ENCODE assay signal across 12 mouse cellular contexts in the genomic region with DNA sequence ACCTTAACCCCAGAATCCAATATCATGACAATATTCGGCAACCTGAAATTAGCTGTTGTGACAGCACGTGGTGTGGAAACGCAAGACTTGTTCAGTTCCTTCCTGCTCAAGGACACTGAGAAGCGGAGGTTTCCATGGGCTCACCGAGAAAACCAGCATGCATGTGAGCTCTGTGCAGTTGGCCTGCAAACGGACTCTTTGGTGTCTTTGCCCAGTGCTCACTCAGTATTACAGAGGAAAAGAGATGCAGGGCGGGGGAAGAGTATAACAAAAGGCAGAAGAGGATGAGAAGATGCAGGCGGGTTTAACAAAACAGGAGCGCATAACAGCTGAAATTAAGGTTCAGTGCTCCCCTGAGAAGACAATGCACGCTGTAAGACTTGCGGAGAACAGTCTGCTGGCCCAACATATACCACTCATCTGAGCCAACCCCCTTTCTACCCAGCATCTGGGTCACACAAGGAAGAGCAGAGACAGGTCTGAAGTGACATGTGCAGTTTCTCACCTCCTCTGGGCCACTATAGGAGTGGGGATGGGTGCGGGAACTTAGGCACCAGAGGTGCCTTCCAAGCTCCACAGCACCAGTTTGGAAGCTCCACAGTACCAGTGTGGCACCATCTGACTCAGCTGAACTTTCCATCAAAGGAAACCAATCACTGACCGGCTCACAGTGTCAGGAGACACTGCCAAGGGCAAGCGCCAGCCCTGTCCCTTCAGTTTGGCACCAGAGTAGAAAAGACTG.
A peak's percentile ranks its signal among the peaks of the same experiment; 100 is the strongest.
DNase-seq lines count a peak whose midpoint lies in the region; ATAC-seq and TF ChIP-seq lines count a peak whose summit lies in the region.
"Had no signal": no experiment of that assay in that cellular context is flagged by ENCODE, and none has a peak within 500 bp of the region (broad histone marks: within the 10 kb centered on the region; RNA-seq: fewer than 3 reads in every experiment).

No protein-coding gene starts in this region.

- peak; percentile 27; the same call in 1 of the 2 replicates for ATAC-seq in hindbrain, embryonic 14.5 days (ENCODE audit: low FRiP score)
- ATAC-seq in midbrain, postnatal 0 days (ENCODE audit: low FRiP score): peak; percentile 68

- TF ChIP-seq CTCF in cerebellum, adult 2 months (IDR thresholded peaks at IDR 0.05; ENCODE audit: borderline replicate concordance, insufficient read depth, low read depth, low read length): no peak
- TF ChIP-seq CTCF in midbrain, postnatal 0 days (IDR thresholded peaks at IDR 0.05): no peak

- H3K4me3 ChIP-seq in cerebellum, adult 2 months (replicated peaks; ENCODE audit: insufficient read depth, low read depth, low read length): no peak overlapping the region
- no peak overlapping the region for H3K4me3 ChIP-seq in hindbrain, embryonic 14.5 days (replicated peaks; ENCODE audit: low read length)
- H3K4me3 ChIP-seq in midbrain, postnatal 0 days (ENCODE audit: low read depth, low read length): no peak overlapping the region
- H3K4me3 ChIP-seq: heart, embryonic 12.5 days; neural tube, embryonic 12.5 days had no signal

- peaks cover 6% of the 10 kb centered on the region; the same call in 1 of the 2 replicates for H3K4me1 ChIP-seq in cerebellum, adult 2 months (ENCODE audit: control insufficient read depth, insufficient read depth, low read length)
- peaks cover 20% of the 10 kb centered on the region for H3K4me1 ChIP-seq in hindbrain, embryonic 14.5 days (replicated peaks; ENCODE audit: control insufficient read depth, insufficient read depth, low read length)
- H3K4me1 ChIP-seq in midbrain, postnatal 0 days (ENCODE audit: insufficient read depth, low read length): peaks cover 11% of the 10 kb centered on the region; the same call in 1 of the 2 replicates
- H3K4me1 ChIP-seq: heart, embryonic 12.5 days had no signal

- no peak for TF ChIP-seq POLR2A in cerebellum, adult 2 months (IDR thresholded peaks at IDR 0.05; ENCODE audit: borderline replicate concordance, insufficient read depth, low read length)

- 53% methylated on average over 14 of the region's 14 CpGs for WGBS in cerebellum, adult 2 months
- 56% methylated on average over 14 of the region's 14 CpGs for WGBS in hindbrain, embryonic 14.5 days
- 54% methylated on average over 14 of the region's 14 CpGs for WGBS in midbrain, postnatal 0 days

- H3K4me2 ChIP-seq in hindbrain, embryonic 14.5 days (replicated peaks): no peak overlapping the region
- H3K4me2 ChIP-seq in midbrain, postnatal 0 days (ENCODE audit: low read depth, low read length, poor library complexity, severe bottlenecking): no peak overlapping the region
- H3K4me2 ChIP-seq: heart, embryonic 12.5 days; neural tube, embryonic 12.5 days had no signal

- H3K27me3 ChIP-seq in cerebellum, adult 2 months (ENCODE audit: control insufficient read depth, insufficient read depth, low read length): no peaks in the 10 kb centered on the region
- no peaks in the 10 kb centered on the region for H3K27me3 ChIP-seq in hindbrain, embryonic 14.5 days (ENCODE audit: control insufficient read depth, insufficient read depth, low read length)
- no peaks in the 10 kb centered on the region for H3K27me3 ChIP-seq in midbrain, postnatal 0 days (ENCODE audit: insufficient read depth, low read length)
- H3K27me3 ChIP-seq: heart, embryonic 12.5 days; neural tube, embryonic 12.5 days had no signal

- DNase-seq in layer of hippocampus, adult 11-12 months (ENCODE audit: low spot score): peak; percentile 7
- no peak for DNase-seq in layer of hippocampus, adult 9-11 months
- peak; percentile 54 to 76 for DNase-seq in cerebellum, adult 2 months
- DNase-seq in hindbrain, embryonic 14.5 days (ENCODE audit: low spot score): no peak
- peak; percentile 64 for DNase-seq in midbrain, postnatal 0 days (ENCODE audit: low spot score)
- DNase-seq in embryo, embryonic 11 days: no peak
- no peak for DNase-seq in embryo, embryonic 10 days (ENCODE audit: low spot score)
- DNase-seq in heart, adult 11 months: no peak
- DNase-seq: kidney, postnatal 14 days had no signal

- H3K36me3 ChIP-seq in hindbrain, embryonic 14.5 days (replicated peaks; ENCODE audit: control insufficient read depth, insufficient read depth): no peaks in the 10 kb centered on the region
- no peaks in the 10 kb centered on the region for H3K36me3 ChIP-seq in midbrain, postnatal 0 days (ENCODE audit: insufficient read depth, low read length)
- H3K36me3 ChIP-seq: heart, embryonic 12.5 days; neural tube, embryonic 12.5 days had no signal

- no peak overlapping the region for H3K9ac ChIP-seq in hindbrain, embryonic 14.5 days
- H3K9ac ChIP-seq in midbrain, postnatal 0 days (replicated peaks; ENCODE audit: low read length, poor library complexity, severe bottlenecking): no peak overlapping the region
- H3K9ac ChIP-seq: heart, embryonic 12.5 days; liver, embryonic 14.5 days; neural tube, embryonic 12.5 days had no signal

- no peak overlapping the region for H3K27ac ChIP-seq in cerebellum, adult 2 months (ENCODE audit: insufficient read depth, low read length)
- H3K27ac ChIP-seq in hindbrain, embryonic 14.5 days: no peak overlapping the region
- H3K27ac ChIP-seq in midbrain, postnatal 0 days (ENCODE audit: low read depth, low read length): no peak overlapping the region; the same call in 1 of the 2 replicates
- H3K27ac ChIP-seq: liver, embryonic 14.5 days; neural tube, embryonic 12.5 days had no signal

- H3K9me3 ChIP-seq in hindbrain, embryonic 14.5 days (ENCODE audit: control insufficient read depth, low read length): no peaks in the 10 kb centered on the region
- H3K9me3 ChIP-seq in midbrain, postnatal 0 days (ENCODE audit: low read length): no peaks in the 10 kb centered on the region
- H3K9me3 ChIP-seq: heart, embryonic 12.5 days; neural tube, embryonic 12.5 days had no signal

Comparison
In these comparisons a context has a peak if more than half of its experiments do, and no peak if none do; other contexts are left out.
1. DNase-seq: peak in layer of hippocampus, adult 11-12 months (single experiment), cerebellum, adult 2 months (2 of 2) and midbrain, postnatal 0 days (single experiment); none in layer of hippocampus, adult 9-11 months (single experiment), hindbrain, embryonic 14.5 days (single experiment), embryo, embryonic 11 days (single experiment), embryo, embryonic 10 days (single experiment) and heart, adult 11 months (single experiment).